8 mouse cellular contexts compared by ENCODE assay signal in genomic region chr7:25904066-25904465, GRCm38 (mm10). TPM values are rescaled to one million over a fixed set of nuclear protein-coding genes. Genes with fewer than 3 reads are reported as not detected.
DNase-seq lines count a peak whose midpoint lies in the region; ATAC-seq and TF ChIP-seq lines count a peak whose summit lies in the region.

No protein-coding gene starts in this region.

- H3K4me2 ChIP-seq in liver, embryonic 12.5 days, result no peak overlapping the region

- TF ChIP-seq POLR2A in cerebellum, adult 2 months (IDR thresholded peaks at IDR 0.05; ENCODE audit: borderline replicate concordance, insufficient read depth, low read length), result no peak

- no peaks in the 10 kb centered on the region; the same call in 1 of the 2 replicates for H3K9me3 ChIP-seq in liver, embryonic 12.5 days (replicated peaks)

- no peaks in the 10 kb centered on the region for H3K27me3 ChIP-seq in liver, embryonic 12.5 days (replicated peaks)
- no peaks in the 10 kb centered on the region for H3K27me3 ChIP-seq in splenic B cell, adult 2 months (ENCODE audit: control insufficient read depth, insufficient read depth, low read length, poor library complexity, severe bottlenecking)
- H3K27me3 ChIP-seq in cerebellum, adult 2 months (ENCODE audit: control insufficient read depth, insufficient read depth, low read length), result no peaks in the 10 kb centered on the region

- H3K9ac ChIP-seq in liver, embryonic 12.5 days, result no peak overlapping the region

- DNase-seq in liver (peak; percentile 39), NIH3T3 (ENCODE audit: low read depth) (peak; percentile 52)
- peak; percentile 16 for DNase-seq in splenic B cell, adult 2 months (ENCODE audit: low read depth, low spot score)
- DNase-seq in ovary, adult 18-20 months (ENCODE audit: low spot score), result no peak
- DNase-seq in cerebellum, adult 2 months, result no peak
- no peak for DNase-seq in frontal cortex, postnatal 10 days (ENCODE audit: low spot score in 2 of 2)

- WGBS in liver, embryonic 12.5 days (ENCODE audit: insufficient replicate concordance), result 29% methylated on average over 3 of the region's 3 CpGs
- 41% methylated on average over 3 of the region's 3 CpGs for WGBS in cerebellum, adult 2 months

- no peak for TF ChIP-seq CTCF in cerebellum, adult 2 months (IDR thresholded peaks at IDR 0.05; ENCODE audit: borderline replicate concordance, insufficient read depth, low read depth, low read length)

- H3K27ac ChIP-seq in liver, embryonic 12.5 days, result no peak overlapping the region
- H3K27ac ChIP-seq in cerebellum, adult 2 months (ENCODE audit: insufficient read depth, low read length), result no peak overlapping the region

- H3K36me3 ChIP-seq in liver, embryonic 12.5 days, result no peaks in the 10 kb centered on the region
- H3K36me3 ChIP-seq in splenic B cell, adult 2 months (ENCODE audit: control insufficient read depth, insufficient read depth, low read length, poor library complexity, severe bottlenecking), result no peaks in the 10 kb centered on the region

- H3K4me1 ChIP-seq in liver, embryonic 12.5 days, result no peaks in the 10 kb centered on the region
- H3K4me1 ChIP-seq in cerebellum, adult 2 months (ENCODE audit: control insufficient read depth, insufficient read depth, low read length), result no peaks in the 10 kb centered on the region

- ATAC-seq in liver, embryonic 12.5 days, result no peak
- peak; percentile 65; the same call in 1 of the 2 replicates for ATAC-seq in granulocyte monocyte progenitor cell, adult 5-6 weeks (replicated peaks; ENCODE audit: poor library complexity, severe bottlenecking)

- H3K4me3 ChIP-seq in liver, embryonic 12.5 days, result no peak overlapping the region
- no peak overlapping the region for H3K4me3 ChIP-seq in cerebellum, adult 2 months (replicated peaks; ENCODE audit: insufficient read depth, low read depth, low read length)

RNA-seq across cellular contexts. Expression of gene Cyp2b10, which starts 6.6 kb away (rescaled TPM):
- polyA plus RNA-seq in liver, embryonic 12.5 days (2016; fragmentation: Nextera tagmentation; extraction: Ambion mirVana), result 0.06 TPM in 1 of 2 replicates, not detected in the other
- not detected in 2 replicates for total RNA-seq in granulocyte monocyte progenitor cell, adult 5-6 weeks (2014; fragmentation: Nextera tagmentation)
- not detected in 2 replicates for total RNA-seq in granulocyte monocyte progenitor cell, adult 5-6 weeks (2017)
- polyA plus RNA-seq in cerebellum, adult 2 months (2012; rRNA removed), result not detected in 2 replicates

Comparison
In these comparisons a context has a peak if more than half of its experiments do, and no peak if none do; other contexts are left out.
1. DNase-seq: peak in liver (single experiment), NIH3T3 (single experiment) and splenic B cell, adult 2 months (single experiment); none in ovary, adult 18-20 months (single experiment), cerebellum, adult 2 months (0 of 2) and frontal cortex, postnatal 10 days (0 of 2).